Mouse (Mus musculus): ENCODE results near the gene Slit1. TPM values are rescaled to one million over a fixed set of nuclear protein-coding genes. Genes with fewer than 3 reads are reported as not detected.

Gene Slit1
- total and polyA plus RNA-seq, 3 experiments = 0.16 to 0.30 TPM; not detected in 1

DNA sequence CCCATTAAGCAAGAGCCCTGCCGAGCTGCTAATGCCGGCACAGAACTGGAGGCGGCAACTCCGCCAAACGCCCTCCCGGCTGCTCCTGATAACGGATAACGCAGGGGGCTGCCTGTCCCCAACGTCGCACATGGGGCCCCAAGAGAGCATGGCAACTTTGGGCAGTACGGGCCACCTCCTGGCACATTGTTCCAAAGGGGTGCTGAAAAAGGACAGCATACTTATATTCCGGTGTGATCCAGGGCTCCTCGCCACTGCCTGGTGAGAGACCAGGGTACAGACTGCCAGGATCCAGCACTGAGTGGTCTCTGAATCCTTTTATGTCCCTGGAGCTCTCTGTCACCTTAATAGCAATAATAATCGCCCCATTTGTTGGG is 5.0 kb downstream of the Slit1 start:
- peaks cover 87% of the 10 kb centered on the region for H3K27me3 ChIP-seq (replicated peaks)
- H3K4me2 ChIP-seq (ENCODE audit: insufficient read depth, low read depth, poor library complexity, severe bottlenecking) = no peak overlapping the region
- no peak overlapping the region for H3K27ac ChIP-seq (ENCODE audit: insufficient read depth, low read depth)
- no peak for DNase-seq (ENCODE audit: extremely low read depth)
- no peak overlapping the region for H3K4me3 ChIP-seq (replicated peaks in 1 of 3; ENCODE audit: low read depth in 2 of 3, low read length in 2 of 3, poor library complexity in 1 of 3)
- TF ChIP-seq ELF1 (IDR thresholded peaks at IDR 0.05; ENCODE audit: low read depth, low read length) = no peak
- no peak for TF ChIP-seq KAT2A (IDR thresholded peaks at IDR 0.05; ENCODE audit: insufficient replicate concordance, low read length)
- no peak for TF ChIP-seq ETS1 (conservative IDR thresholded peaks at IDR 0.05; ENCODE audit: low read depth, low read length)
- no peak for TF ChIP-seq E2F4 (IDR thresholded peaks at IDR 0.05; ENCODE audit: insufficient replicate concordance, low read depth, low read length)
- TF ChIP-seq USF2 (conservative IDR thresholded peaks at IDR 0.05; ENCODE audit: low read depth, low read length) = no peak
- no peak for TF ChIP-seq RAD21 (IDR thresholded peaks at IDR 0.05; ENCODE audit: low read depth, low read length)
- TF ChIP-seq RCOR1 (conservative IDR thresholded peaks at IDR 0.05; ENCODE audit: low read depth, low read length) = no peak
- no peak for TF ChIP-seq USF1 (IDR thresholded peaks at IDR 0.05; ENCODE audit: low read depth, low read length)
- TF ChIP-seq MAX (IDR thresholded peaks at IDR 0.05; ENCODE audit: low read length) = no peak
- TF ChIP-seq MXI1 (IDR thresholded peaks at IDR 0.05; ENCODE audit: low read depth, low read length) = no peak
- no peak for TF ChIP-seq MYC (IDR thresholded peaks at IDR 0.05; ENCODE audit: low read depth, low read length)
- H3K36me3 ChIP-seq (replicated peaks in 1 of 2; ENCODE audit: control insufficient read depth in 1 of 2, insufficient read depth in 1 of 2, low read length in 1 of 2) = no peaks in the 10 kb centered on the region
- H3K4me1 ChIP-seq (ENCODE audit: control insufficient read depth in 1 of 2, insufficient read depth in 2 of 2) = no peaks in the 10 kb centered on the region
- dilution Hi-C loops (cut with MboI; ENCODE audit: extremely low pct_ligation_motif_present, extremely low pct_unique_long_range_greater_than_20kb, low sequenced_read_pairs) (no loop called here), in situ Hi-C loops (cut with MboI; ENCODE audit: low pct_ligation_motif_present, low pct_unique_long_range_greater_than_20kb, low sequenced_read_pairs) (no loop called here)
- no peaks in the 10 kb centered on the region for H3K9me3 ChIP-seq (replicated peaks; ENCODE audit: low read length)
- H3K79me2 ChIP-seq (replicated peaks; ENCODE audit: control insufficient read depth, extremely low read depth, insufficient read depth, poor library complexity, severe bottlenecking) = no peaks in the 10 kb centered on the region
- H3K9ac ChIP-seq (ENCODE audit: insufficient read depth, low read depth) = no peak overlapping the region

DNA sequence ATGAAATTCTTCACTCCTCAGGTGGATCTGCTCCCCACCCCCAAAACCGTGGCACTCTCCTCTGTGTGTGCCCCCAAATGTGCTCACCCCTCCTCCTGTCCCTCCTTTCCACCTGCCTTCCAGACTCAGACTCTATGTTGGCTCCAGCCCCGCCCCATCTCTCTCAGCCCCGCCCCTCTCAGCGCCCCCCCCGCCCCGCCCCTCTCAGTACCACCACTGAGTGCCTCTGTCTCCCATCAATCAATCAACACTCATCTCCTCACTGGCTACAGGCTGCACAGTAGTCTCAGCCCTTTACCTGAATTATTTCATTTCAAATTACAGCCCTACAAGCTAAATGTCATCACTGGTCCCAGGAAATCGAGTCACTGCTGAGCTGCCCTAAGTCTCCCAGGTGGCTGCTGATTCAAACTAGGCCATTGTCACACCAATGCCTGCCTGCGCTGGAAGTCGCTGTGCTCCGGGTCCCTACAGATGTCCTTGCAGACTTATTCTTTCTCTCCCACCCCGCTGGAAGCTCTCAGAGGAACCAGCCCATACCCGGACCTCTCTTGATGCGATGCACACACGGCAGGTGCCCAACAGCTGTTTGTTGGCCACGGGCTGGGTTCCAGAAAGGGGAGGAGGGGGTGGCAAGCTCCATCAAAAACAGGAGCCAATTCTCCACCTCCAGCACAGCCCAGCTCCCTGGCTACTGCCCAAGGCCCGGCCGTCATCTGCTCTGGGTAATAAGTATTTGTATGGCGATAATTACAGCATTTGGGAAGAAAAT is 5.6 kb downstream of the Slit1 start:
- Histone ChIP-seq H3K4me2 (ENCODE audit: insufficient read depth, low read depth, poor library complexity, severe bottlenecking) (no peak overlapping the region), H3K4me1 (ENCODE audit: control insufficient read depth in 1 of 2, insufficient read depth in 2 of 2) (no peaks in the 10 kb centered on the region), H3K36me3 (replicated peaks in 1 of 2; ENCODE audit: control insufficient read depth in 1 of 2, insufficient read depth in 1 of 2, low read length in 1 of 2) (no peaks in the 10 kb centered on the region), H3K27ac (ENCODE audit: insufficient read depth, low read depth) (no peak overlapping the region), H3K9me3 (replicated peaks; ENCODE audit: low read length) (no peaks in the 10 kb centered on the region), H3K79me2 (replicated peaks; ENCODE audit: control insufficient read depth, extremely low read depth, insufficient read depth, poor library complexity, severe bottlenecking) (no peaks in the 10 kb centered on the region), H3K27me3 (replicated peaks) (peaks cover 86% of the 10 kb centered on the region), H3K4me3 (replicated peaks in 1 of 3; ENCODE audit: low read depth in 2 of 3, low read length in 2 of 3, poor library complexity in 1 of 3) (no peak overlapping the region), H3K9ac (ENCODE audit: insufficient read depth, low read depth) (no peak overlapping the region)
- no peak for DNase-seq (ENCODE audit: extremely low read depth)
- in situ Hi-C loops (cut with MboI; ENCODE audit: low pct_ligation_motif_present, low pct_unique_long_range_greater_than_20kb, low sequenced_read_pairs) = no loop called here
- dilution Hi-C loops (cut with MboI; ENCODE audit: extremely low pct_ligation_motif_present, extremely low pct_unique_long_range_greater_than_20kb, low sequenced_read_pairs) = no loop called here
- TF ChIP-seq EP300 (IDR thresholded peaks at IDR 0.05; ENCODE audit: low read length) (no peak), MEF2A (IDR thresholded peaks at IDR 0.05; ENCODE audit: borderline replicate concordance, low read depth, low read length) (no peak), NRF1 (IDR thresholded peaks at IDR 0.05; ENCODE audit: low read depth, low read length) (no peak), CHD1 (IDR thresholded peaks at IDR 0.05; ENCODE audit: low read depth, low read length) (no peak), RAD21 (IDR thresholded peaks at IDR 0.05; ENCODE audit: low read depth, low read length) (no peak), USF2 (conservative IDR thresholded peaks at IDR 0.05; ENCODE audit: low read depth, low read length) (no peak), ZNF384 (IDR thresholded peaks at IDR 0.05; ENCODE audit: low read depth, low read length) (no peak), JUN (IDR thresholded peaks at IDR 0.05; ENCODE audit: insufficient read depth, low read depth, low read length) (no peak)

Data from CH12.LX (cell line).